Mouse (Mus musculus) heart, embryonic 11.5 days (tissue): ENCODE data around the gene Olfr726. TPM values are rescaled to one million over a fixed set of nuclear protein-coding genes. Genes with fewer than 3 reads are reported as not detected.

ENCODE experiments used
- ATAC-seq: fragments of 200-750 bp; cut with Nextera tagmentation; replicated peaks from 2 replicates; pipeline ENCODE4 v1.8.0; 2017; ENCODE audit warnings: moderate library complexity; ENCODE audit not compliant: insufficient number of reproducible peaks, low FRiP score, low TSS enrichment
- H3K27ac ChIP-seq: fragments of 300-500 bp; sonication (generic); 2 replicates; pipeline ENCODE4 v1.5.1; 2014; ENCODE audit warnings: mild to moderate bottlenecking, low read depth, low read length
- H3K27me3 ChIP-seq: fragments of 300-500 bp; sonication (generic); 2 replicates; pipeline ENCODE4 v1.6.1; 2014; ENCODE audit warnings: mild to moderate bottlenecking, low read length, mixed read lengths; ENCODE audit not compliant: control insufficient read depth, insufficient read depth
- H3K36me3 ChIP-seq: fragments of 300-500 bp; sonication (generic); 2 replicates; pipeline ENCODE4 v1.6.1; 2014; ENCODE audit warnings: mild to moderate bottlenecking, low read length, moderate library complexity, mixed read lengths; ENCODE audit not compliant: control insufficient read depth, insufficient read depth
- H3K4me1 ChIP-seq: fragments of 300-500 bp; sonication (generic); 2 replicates; pipeline ENCODE4 v1.6.1; 2014; ENCODE audit warnings: low read length; ENCODE audit not compliant: control insufficient read depth, insufficient read depth
- H3K4me2 ChIP-seq: fragments of 300-500 bp; sonication (generic); 2 replicates; pipeline ENCODE4 v1.6.1; 2014; ENCODE audit warnings: mild to moderate bottlenecking, moderate library complexity
- H3K4me3 ChIP-seq: fragments of 300-500 bp; sonication (generic); 2 replicates; pipeline ENCODE4 v1.5.1; 2014; ENCODE audit warnings: low read depth, low read length
- H3K9ac ChIP-seq: fragments of 300-500 bp; sonication (generic); 2 replicates; pipeline ENCODE4 v1.6.1; 2014; ENCODE audit warnings: mild to moderate bottlenecking, low read depth, low read length, moderate library complexity
- H3K9me3 ChIP-seq: fragments of 300-500 bp; sonication (generic); replicated peaks from 2 replicates; pipeline ENCODE4 v1.6.1; 2016; ENCODE audit warnings: low read length; ENCODE audit not compliant: control insufficient read depth
- WGBS: fragments of 180-500 bp; shearing (Covaris S2); extraction: QIAGEN DNeasy Blood & Tissue Kit; methylation state at CpG from one replicate; pipeline ENCODE4 v1.1.7; 2014; ENCODE audit not compliant: insufficient replicate concordance; 5-methylcytosine and 5-hydroxymethylcytosine counted together
- polyA plus RNA-seq: library from polyadenylated mRNA; unstranded; fragments of >200 nt; fragmentation: Nextera tagmentation; extraction: Ambion mirVana; gene quantifications from 2 replicates; pipeline ENCODE4 v1.2.1, GENCODE M21; 2014

Olfr726 gene
- polyA plus RNA-seq: not detected in 2 replicates

DNA sequence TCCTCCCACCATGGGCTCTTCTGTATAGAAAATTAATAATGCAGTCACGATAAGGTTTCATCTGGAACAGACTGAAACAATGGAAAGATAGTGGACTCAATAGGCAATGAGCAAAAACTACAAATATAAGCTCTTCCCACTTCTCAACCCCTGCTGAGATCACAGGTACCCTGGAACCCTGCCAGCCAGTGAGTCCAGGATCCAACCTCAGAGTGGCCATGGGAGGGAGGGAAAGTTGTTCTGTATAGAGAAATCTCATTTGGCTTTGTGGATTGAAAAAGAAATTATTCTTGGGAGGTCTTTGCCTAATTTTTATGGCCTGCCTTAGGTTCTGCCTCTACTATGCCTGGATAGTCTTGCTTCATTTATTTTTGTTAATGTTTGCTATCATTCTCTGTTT, at the start of gene Olfr726:
Olfr726 (minus strand) TSS at position 101 of the 400 bp plus-strand sequence.
- H3K9me3 ChIP-seq: no peaks in the 10 kb centered on the region
- 70% methylated on average over 1 of the region's 1 CpGs for WGBS
- H3K9ac ChIP-seq: no peak within 1 kb of the TSS
- no peak within 1 kb of the TSS for H3K4me2 ChIP-seq
- no peak within 1 kb of the TSS for H3K27ac ChIP-seq
- no peak for ATAC-seq
- no peaks in the 10 kb centered on the region for H3K36me3 ChIP-seq
- no peaks in the 10 kb centered on the region for H3K27me3 ChIP-seq
- H3K4me1 ChIP-seq: no peaks in the 10 kb centered on the region
- H3K4me3 ChIP-seq: no peak within 1 kb of the TSS

DNA sequence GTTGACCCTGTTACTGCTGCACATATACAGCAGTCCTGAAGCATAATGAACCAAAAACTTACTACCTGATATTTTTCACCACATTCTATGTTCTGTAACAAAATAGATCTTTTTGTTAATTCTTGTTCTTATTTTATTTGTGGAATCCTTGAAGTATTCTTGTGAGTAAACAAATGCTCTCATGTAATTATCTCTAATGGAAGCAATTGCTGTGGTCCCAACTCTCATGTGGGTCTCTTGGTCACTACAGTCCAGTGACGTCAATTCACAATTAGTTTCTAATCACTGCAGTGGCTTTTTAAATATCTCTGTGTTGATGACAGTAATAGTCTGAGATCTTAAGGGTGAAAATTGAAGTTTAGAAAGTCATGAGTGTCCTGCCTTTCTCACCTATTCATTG, 32.1 kb upstream of the Olfr726 start, which contains the start of gene Olfr727:
Olfr727 (plus strand) TSS at position 301 of the 400 bp plus-strand sequence.
- Histone ChIP-seq H3K9me3 (no peaks in the 10 kb centered on the region), H3K9ac (no peak within 1 kb of the TSS), H3K4me1 (no peaks in the 10 kb centered on the region), H3K27me3 (no peaks in the 10 kb centered on the region), H3K4me2 (no peak within 1 kb of the TSS), H3K4me3 (no peak within 1 kb of the TSS), H3K27ac (no peak within 1 kb of the TSS), H3K36me3 (no peaks in the 10 kb centered on the region)
- ATAC-seq: no peak
- 74% methylated on average over 1 of the region's 1 CpGs for whole genome bisulfite sequencing

DNA sequence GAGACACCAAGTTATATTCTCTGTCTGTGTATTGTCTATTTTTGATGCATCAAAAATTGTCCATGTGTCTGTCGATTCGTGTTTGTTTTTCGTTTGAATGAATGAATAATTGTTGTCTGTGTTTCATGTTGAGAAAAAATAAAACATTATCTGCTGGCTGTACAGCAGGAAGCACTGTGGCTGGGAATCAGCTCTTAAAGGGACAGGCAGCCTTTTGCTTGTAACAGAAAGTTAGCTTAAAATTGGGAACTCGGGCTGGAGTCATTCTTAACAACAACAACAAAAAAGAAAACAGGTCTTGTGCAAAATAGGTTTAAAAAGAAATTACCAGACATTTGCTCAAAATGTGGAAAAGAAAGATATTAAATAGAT, 28.0 kb downstream of the Olfr726 start:
- 1% methylated on average over 4 of the region's 4 CpGs for WGBS
- H3K9ac ChIP-seq: peak overlapping the region; percentile 81
- ATAC-seq: 0 out of 2 replicates have a peak, but pooled peaks have one; percentile 25

DNA sequence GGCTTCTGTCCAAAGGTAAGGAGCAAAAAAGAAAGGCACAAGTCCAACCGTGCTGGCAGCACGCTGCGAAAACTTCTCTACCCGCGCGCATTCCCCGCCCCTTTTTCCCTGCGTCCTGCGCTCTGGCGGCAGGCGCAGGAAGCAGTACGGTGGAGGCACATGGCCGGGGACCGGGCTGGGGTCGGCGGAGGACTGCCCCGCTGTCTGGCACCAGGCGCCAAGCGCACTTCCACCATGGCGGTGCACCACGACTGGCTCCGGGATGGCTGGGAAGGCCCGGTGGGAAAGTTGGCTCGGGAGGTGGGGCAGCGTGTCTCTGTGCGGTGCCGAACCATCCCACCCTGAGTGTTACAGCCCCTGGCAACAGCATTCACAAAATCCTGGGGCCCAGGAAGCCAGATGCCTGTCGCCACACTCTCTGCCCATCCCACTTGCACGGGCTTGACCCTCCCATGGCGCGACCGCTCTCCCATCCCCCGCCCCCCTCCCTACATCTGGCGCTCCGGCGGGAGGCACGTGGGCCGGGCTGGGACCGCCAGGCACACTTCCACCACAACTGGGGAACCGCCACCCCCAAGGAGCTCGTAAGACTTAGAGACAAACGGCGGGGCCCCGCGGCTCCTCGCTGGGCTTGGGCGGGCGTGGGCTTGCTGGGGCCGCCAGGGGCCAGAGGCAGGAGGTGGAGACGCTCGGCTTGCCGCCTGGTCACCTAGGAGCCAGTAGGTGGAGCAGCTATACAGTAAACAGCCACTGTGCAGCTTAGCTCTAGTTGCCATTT, 28.6 kb downstream of the Olfr726 start:
- H3K27me3 ChIP-seq: no peaks in the 10 kb centered on the region
- H3K9me3 ChIP-seq: no peaks in the 10 kb centered on the region
- H3K4me1 ChIP-seq: no peaks in the 10 kb centered on the region; the same call in 1 of the 2 replicates
- peak; percentile 96 for ATAC-seq
- under 1% methylated on average over 49 of the region's 52 CpGs for WGBS
- peak overlapping the region; percentile 83 for H3K4me2 ChIP-seq
- peak overlapping the region; percentile 76 for H3K4me3 ChIP-seq
- H3K36me3 ChIP-seq: no peaks in the 10 kb centered on the region
- H3K27ac ChIP-seq: peak overlapping the region; percentile 86
- peak overlapping the region; percentile 81 for H3K9ac ChIP-seq

More for the DNA sequence above, 28.0 kb downstream of the Olfr726 start:
- H3K4me3 ChIP-seq: peak overlapping the region; percentile 76
- no peaks in the 10 kb centered on the region for H3K9me3 ChIP-seq
- H3K27me3 ChIP-seq: no peaks in the 10 kb centered on the region
- no peaks in the 10 kb centered on the region; the same call in 1 of the 2 replicates for H3K4me1 ChIP-seq
- no peaks in the 10 kb centered on the region for H3K36me3 ChIP-seq
- no peak overlapping the region for H3K27ac ChIP-seq
- peak overlapping the region; percentile 83 for H3K4me2 ChIP-seq

- ATAC-seq: no peak; the same call in 1 of the 2 replicates
- Histone ChIP-seq H3K27ac (peak overlapping the region; percentile 86; the same call in 1 of the 2 replicates), H3K4me3 (peak overlapping the region; percentile 76), H3K4me2 (peak overlapping the region; percentile 83), H3K27me3 (no peaks in the 10 kb centered on the region), H3K36me3 (no peaks in the 10 kb centered on the region), H3K9ac (peak overlapping the region; percentile 81), H3K9me3 (no peaks in the 10 kb centered on the region), H3K4me1 (no peaks in the 10 kb centered on the region; the same call in 1 of the 2 replicates)
- WGBS: under 1% methylated on average over 8 of the region's 13 CpGs
Measured at GRCm38 (mm10) chr14:50061590-50061954, 29.2 kb downstream of the Olfr726 start.

DNA sequence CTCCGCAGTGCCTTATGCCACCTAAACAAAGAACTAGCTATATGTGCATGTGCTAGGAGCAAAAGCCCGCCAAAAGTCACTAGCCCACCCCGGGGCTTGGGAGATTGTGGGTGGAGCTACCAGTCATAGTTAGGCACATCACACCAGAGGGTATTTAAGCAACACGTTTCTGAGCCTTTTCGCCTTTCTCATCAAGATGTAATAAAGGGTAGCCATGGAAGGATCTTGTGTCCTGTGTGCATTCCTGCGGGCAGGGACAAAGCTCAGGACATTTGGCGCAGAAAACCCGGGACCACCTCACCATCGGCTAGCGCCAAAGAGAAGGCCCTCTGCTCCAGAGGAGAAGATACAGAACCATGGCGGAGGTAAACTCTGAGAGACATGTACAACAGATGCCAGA, 29.6 kb downstream of the Olfr726 start:
- peak overlapping the region; percentile 76 for H3K4me3 ChIP-seq
- H3K4me2 ChIP-seq: peak overlapping the region; percentile 83
- no peak overlapping the region for H3K27ac ChIP-seq
- peak overlapping the region; percentile 81 for H3K9ac ChIP-seq
- no peak for ATAC-seq
- no peaks in the 10 kb centered on the region; the same call in 1 of the 2 replicates for H3K4me1 ChIP-seq
- no peaks in the 10 kb centered on the region for H3K27me3 ChIP-seq
- WGBS: 18% methylated on average over 11 of the region's 11 CpGs
- H3K9me3 ChIP-seq: no peaks in the 10 kb centered on the region
- no peaks in the 10 kb centered on the region for H3K36me3 ChIP-seq

DNA sequence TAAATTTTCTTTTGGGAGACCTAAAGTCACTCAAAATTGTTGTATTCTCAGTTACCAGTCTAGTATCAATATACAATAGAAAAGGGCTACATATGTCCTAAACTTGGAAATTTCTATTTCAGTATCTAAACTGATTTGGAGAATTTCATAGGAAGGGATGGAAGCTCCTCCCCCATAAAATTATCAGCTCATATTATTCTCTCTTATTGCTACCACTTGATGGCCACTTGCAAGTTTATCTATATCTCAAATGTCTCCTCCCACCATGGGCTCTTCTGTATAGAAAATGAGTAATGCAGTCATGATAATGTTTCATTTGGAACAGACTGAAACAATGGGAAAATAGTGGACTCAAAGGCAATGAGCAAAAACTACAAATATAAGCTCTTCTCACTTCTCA, 50.5 kb downstream of the Olfr726 start, which contains the start of gene Olfr725:
Olfr725 (minus strand) TSS at position 101 of the 400 bp plus-strand sequence.
- no peak within 1 kb of the TSS for H3K9ac ChIP-seq
- no peaks in the 10 kb centered on the region for H3K27me3 ChIP-seq
- no peak for ATAC-seq
- no peaks in the 10 kb centered on the region for H3K9me3 ChIP-seq
- no peak within 1 kb of the TSS for H3K27ac ChIP-seq
- H3K4me3 ChIP-seq: no peak within 1 kb of the TSS
- no peak within 1 kb of the TSS for H3K4me2 ChIP-seq
- no peaks in the 10 kb centered on the region for H3K4me1 ChIP-seq
- no peaks in the 10 kb centered on the region for H3K36me3 ChIP-seq
